ENCODE assay signal across 27 mouse cellular contexts in genomic region chr1:11395408-11395807, GRCm38 (mm10). TPM values are rescaled to one million over a fixed set of nuclear protein-coding genes. Genes with fewer than 3 reads are reported as not detected.
DNase-seq lines count a peak whose midpoint lies in the region; ATAC-seq lines count a peak whose summit lies in the region.
"Had no signal": no experiment of that assay in that cellular context is flagged by ENCODE, and none has a peak within 500 bp of the region (broad histone marks: within the 10 kb centered on the region; RNA-seq: fewer than 3 reads in every experiment).

No protein-coding gene starts in this region.

- no peak overlapping the region for H3K4me2 ChIP-seq in hindbrain, embryonic 12.5 days (replicated peaks)
- H3K4me2 ChIP-seq: embryonic facial prominence, embryonic 13.5 days; embryonic facial prominence, embryonic 15.5 days; forebrain, embryonic 12.5 days had no signal

- no peaks in the 10 kb centered on the region for H3K36me3 ChIP-seq in hindbrain, embryonic 12.5 days
- H3K36me3 ChIP-seq: embryonic facial prominence, embryonic 13.5 days; embryonic facial prominence, embryonic 15.5 days; forebrain, embryonic 10.5 days; forebrain, embryonic 12.5 days; G1E had no signal

- ATAC-seq in megakaryocyte progenitor cell, adult 5-6 weeks (replicated peaks; ENCODE audit: poor library complexity) = no peak
- no peak for ATAC-seq in hindbrain, embryonic 12.5 days (ENCODE audit: low FRiP score)
- ATAC-seq: forebrain, embryonic 14.5 days; forebrain, embryonic 16.5 days; Patski had no signal

- H3K27ac ChIP-seq in hindbrain, embryonic 12.5 days = no peak overlapping the region
- H3K27ac ChIP-seq: embryonic facial prominence, embryonic 13.5 days; embryonic facial prominence, embryonic 15.5 days; forebrain, embryonic 10.5 days; forebrain, embryonic 12.5 days had no signal

- H3K4me3 ChIP-seq in hindbrain, embryonic 12.5 days = no peak overlapping the region
- H3K4me3 ChIP-seq: embryonic facial prominence, embryonic 13.5 days; embryonic facial prominence, embryonic 15.5 days; erythroblast, embryonic 14.5 days; forebrain, embryonic 10.5 days; forebrain, embryonic 12.5 days had no signal

- no peaks in the 10 kb centered on the region for H3K9me3 ChIP-seq in hindbrain, embryonic 12.5 days (replicated peaks)
- H3K9me3 ChIP-seq: embryonic facial prominence, embryonic 13.5 days; embryonic facial prominence, embryonic 15.5 days; forebrain, embryonic 10.5 days; forebrain, embryonic 12.5 days; G1E had no signal

- DNase-seq in ES-CJ7 (ENCODE audit: low read depth, low spot score) (peak; percentile 97), R1 (ENCODE audit: low read depth, low spot score) (peak; percentile 98), ZHBTc4 (ENCODE audit: low read depth, low spot score) (peak; percentile 91)
- no peak for DNase-seq in urinary bladder, adult 18-20 months (ENCODE audit: low spot score in 2 of 2)
- DNase-seq: adrenal gland, adult 2 months; adrenal gland, postnatal 10 days; adrenal gland, postnatal 25 days; cerebellum, adult 11 months; cerebellum, adult 18-20 months; cerebellum, adult 8-10 months; cerebellum, adult 9-11 months; cerebellum, postnatal 14 days; cerebellum, postnatal 36 days; embryo, embryonic 11 days had no signal

- 53% methylated on average over 4 of the region's 4 CpGs for WGBS in hindbrain, embryonic 12.5 days

- no peaks in the 10 kb centered on the region for H3K4me1 ChIP-seq in hindbrain, embryonic 12.5 days
- H3K4me1 ChIP-seq: embryonic facial prominence, embryonic 13.5 days; embryonic facial prominence, embryonic 15.5 days; forebrain, embryonic 10.5 days; forebrain, embryonic 12.5 days had no signal

- no peaks in the 10 kb centered on the region for H3K27me3 ChIP-seq in hindbrain, embryonic 12.5 days
- H3K27me3 ChIP-seq: embryonic facial prominence, embryonic 13.5 days; embryonic facial prominence, embryonic 15.5 days; forebrain, embryonic 12.5 days had no signal

- H3K9ac ChIP-seq in hindbrain, embryonic 12.5 days = no peak overlapping the region
- H3K9ac ChIP-seq: embryonic facial prominence, embryonic 13.5 days; embryonic facial prominence, embryonic 15.5 days; forebrain, embryonic 12.5 days had no signal

RNA-seq across cellular contexts. Expression of gene A830018L16Rik, which starts 18.5 kb away (rescaled TPM):
- total RNA-seq in megakaryocyte progenitor cell, adult 5-6 weeks (2015) = not detected in 2 replicates
- not detected in 2 replicates for total RNA-seq in megakaryocyte progenitor cell, adult 5-6 weeks (2017)
- polyA plus RNA-seq in hindbrain, embryonic 12.5 days (2016; fragmentation: Nextera tagmentation; extraction: Ambion mirVana) = 2.9 and 3.9 TPM in 2 replicates
- total RNA-seq: common myeloid progenitor, adult 5-6 weeks had no signal
- polyA plus RNA-seq: C2C12; erythroblast, embryonic 14.5 days; G1E had no signal

Comparison
In these comparisons a context has a peak if more than half of its experiments do, and no peak if none do; other contexts are left out.
1. DNase-seq: peak in ES-CJ7 (single experiment), R1 (single experiment) and ZHBTc4 (single experiment); none in urinary bladder, adult 18-20 months (0 of 2).